Mouse (Mus musculus) forebrain, embryonic 11.5 days (tissue): ENCODE results near the gene Ltbr. TPM values are rescaled to one million over a fixed set of nuclear protein-coding genes. Genes with fewer than 3 reads are reported as not detected.
A peak's percentile ranks its signal among the peaks of the same experiment; 100 is the strongest.

Experiments used
- ATAC-seq: fragments of 200-750 bp; cut with Nextera tagmentation; replicated peaks from 2 replicates; pipeline ENCODE4 v1.8.0; 2017; ENCODE audit warnings: moderate TSS enrichment; ENCODE audit not compliant: low FRiP score
- DNase-seq: peaks from one replicate; pipeline ENCODE4 v3.0.0-alpha.2; 2017; ENCODE audit warnings: low spot score
- H3K27ac ChIP-seq: fragments of 300-500 bp; sonication (generic); 2 replicates; pipeline ENCODE4 v1.5.1; 2014; ENCODE audit warnings: low read depth, low read length
- H3K27me3 ChIP-seq: fragments of 300-500 bp; sonication (generic); 2 replicates; pipeline ENCODE4 v1.6.1; 2014; ENCODE audit warnings: mild to moderate bottlenecking, low read length, mixed read lengths; ENCODE audit not compliant: control insufficient read depth, insufficient read depth
- H3K36me3 ChIP-seq: fragments of 300-500 bp; sonication (generic); 2 replicates; pipeline ENCODE4 v1.6.1; 2014; ENCODE audit warnings: mild to moderate bottlenecking, low read length, moderate library complexity, mixed read lengths; ENCODE audit not compliant: control insufficient read depth, insufficient read depth
- H3K4me1 ChIP-seq: fragments of 300-500 bp; sonication (generic); replicated peaks from 2 replicates; pipeline ENCODE4 v1.6.1; 2014; ENCODE audit warnings: low read length, mixed read lengths; ENCODE audit not compliant: control insufficient read depth, insufficient read depth
- H3K4me2 ChIP-seq: fragments of 300-500 bp; sonication (generic); 2 replicates; pipeline ENCODE4 v1.6.1; 2014; ENCODE audit warnings: low read depth, mild to moderate bottlenecking, low read length, moderate library complexity, mixed read lengths; ENCODE audit not compliant: severe bottlenecking
- H3K4me3 ChIP-seq: fragments of 300-500 bp; sonication (generic); 2 replicates; pipeline ENCODE4 v1.5.1; 2014; ENCODE audit warnings: low read depth, low read length
- H3K9ac ChIP-seq: fragments of 300-500 bp; sonication (generic); 2 replicates; pipeline ENCODE4 v1.6.1; 2014; ENCODE audit warnings: low read length
- H3K9me3 ChIP-seq: fragments of 300-500 bp; sonication (generic); 2 replicates; pipeline ENCODE4 v1.6.1; 2016; ENCODE audit warnings: low read length, mixed read lengths; ENCODE audit not compliant: control insufficient read depth
- WGBS: fragments of 180-500 bp; shearing (Covaris S2); extraction: QIAGEN DNeasy Blood & Tissue Kit; methylation state at CpG from one replicate; pipeline ENCODE4 v1.1.7; 2014; 5-methylcytosine and 5-hydroxymethylcytosine counted together
- polyA plus RNA-seq: library from polyadenylated mRNA; unstranded; fragments of >200 nt; fragmentation: Nextera tagmentation; extraction: Ambion mirVana; gene quantifications from 2 replicates; pipeline ENCODE4 v1.2.1, GENCODE M21; 2014

Ltbr gene
- polyA plus RNA-seq, 1 experiment from 2014 or later: 16.6 TPM

GRCm38 (mm10) chr6:125338791-125339660 is 25.3 kb upstream of the Ltbr start:
- Histone ChIP-seq H3K4me3 (no peak overlapping the region), H3K9me3 (no peaks in the 10 kb centered on the region), H3K27ac (no peak overlapping the region), H3K9ac (no peak overlapping the region), H3K4me1 (no peaks in the 10 kb centered on the region; the same call in 1 of the 2 replicates), H3K36me3 (no peaks in the 10 kb centered on the region), H3K27me3 (no peaks in the 10 kb centered on the region), H3K4me2 (no peak overlapping the region)
- DNase-seq (no peak), ATAC-seq (no peak)
- 79% methylated on average over 9 of the region's 9 CpGs for WGBS

- no peak overlapping the region for H3K9ac ChIP-seq
- 51% methylated on average over 2 of the region's 2 CpGs for WGBS
- no peak for ATAC-seq
- no peaks in the 10 kb centered on the region for H3K36me3 ChIP-seq
- H3K4me2 ChIP-seq: no peak overlapping the region
- H3K4me1 ChIP-seq: no peaks in the 10 kb centered on the region
- no peak for DNase-seq
- no peak overlapping the region for H3K27ac ChIP-seq
- no peaks in the 10 kb centered on the region for H3K27me3 ChIP-seq
- no peak overlapping the region for H3K4me3 ChIP-seq
- no peaks in the 10 kb centered on the region for H3K9me3 ChIP-seq
Measured at GRCm38 (mm10) chr6:125334356-125334755, 20.7 kb upstream of the Ltbr start.

GRCm38 (mm10) chr6:125333112-125333899 is 19.6 kb upstream of the Ltbr start:
- H3K4me2 ChIP-seq: no peak overlapping the region
- H3K9ac ChIP-seq: no peak overlapping the region
- H3K27me3 ChIP-seq: no peaks in the 10 kb centered on the region
- ATAC-seq (no peak), DNase-seq (peak; percentile 35)
- H3K27ac ChIP-seq: no peak overlapping the region
- WGBS: 73% methylated on average over 14 of the region's 14 CpGs
- no peaks in the 10 kb centered on the region for H3K9me3 ChIP-seq
- H3K4me3 ChIP-seq: no peak overlapping the region
- H3K4me1 ChIP-seq: no peaks in the 10 kb centered on the region
- H3K36me3 ChIP-seq: no peaks in the 10 kb centered on the region

- Histone ChIP-seq H3K9ac (peak overlapping the region; percentile 62), H3K4me1 (no peaks in the 10 kb centered on the region), H3K4me3 (peak overlapping the region; percentile 44), H3K4me2 (peak overlapping the region; percentile 73), H3K27ac (no peak overlapping the region), H3K27me3 (no peaks in the 10 kb centered on the region), H3K9me3 (no peaks in the 10 kb centered on the region), H3K36me3 (no peaks in the 10 kb centered on the region)
- under 1% methylated on average over 39 of the region's 39 CpGs for WGBS
- ATAC-seq (peak; percentile 92), DNase-seq (peak; percentile 89)
Measured at GRCm38 (mm10) chr6:125330626-125331326, 17.1 kb upstream of the Ltbr start.

- H3K4me2 ChIP-seq: no peak overlapping the region
Measured at GRCm38 (mm10) chr6:125328243-125328642, 14.6 kb upstream of the Ltbr start.

GRCm38 (mm10) chr6:125325337-125325736 is 11.7 kb upstream of the Ltbr start:
- WGBS: 73% methylated on average over 6 of the region's 6 CpGs
- ATAC-seq: no peak
- no peak overlapping the region for H3K4me2 ChIP-seq
- H3K9ac ChIP-seq: no peak overlapping the region
- H3K4me3 ChIP-seq: no peak overlapping the region
- H3K9me3 ChIP-seq: no peaks in the 10 kb centered on the region
- no peaks in the 10 kb centered on the region for H3K36me3 ChIP-seq
- peaks cover 10% of the 10 kb centered on the region for H3K27me3 ChIP-seq
- 0 out of 2 replicates have a peak, but pooled peaks cover 2% of the 10 kb centered on the region for H3K4me1 ChIP-seq
- no peak overlapping the region for H3K27ac ChIP-seq
- DNase-seq: no peak

More at GRCm38 (mm10) chr6:125328243-125328642, 14.6 kb upstream of the Ltbr start:
- Histone ChIP-seq H3K27ac (no peak overlapping the region), H3K4me3 (no peak overlapping the region), H3K9ac (no peak overlapping the region), H3K27me3 (no peaks in the 10 kb centered on the region), H3K36me3 (no peaks in the 10 kb centered on the region), H3K4me1 (no peaks in the 10 kb centered on the region), H3K9me3 (no peaks in the 10 kb centered on the region)
- 72% methylated on average over 5 of the region's 5 CpGs for WGBS
- DNase-seq: no peak
- ATAC-seq: no peak

- Histone ChIP-seq H3K27ac (no peak overlapping the region), H3K36me3 (no peaks in the 10 kb centered on the region), H3K27me3 (peaks cover 15% of the 10 kb centered on the region), H3K4me1 (0 out of 2 replicates have a peak, but pooled peaks cover 2% of the 10 kb centered on the region), H3K4me3 (no peak overlapping the region), H3K4me2 (no peak overlapping the region), H3K9ac (no peak overlapping the region), H3K9me3 (no peaks in the 10 kb centered on the region)
- no peak for DNase-seq
- 63% methylated on average over 6 of the region's 6 CpGs for WGBS
- ATAC-seq: no peak
Measured at GRCm38 (mm10) chr6:125323547-125323946, 9.9 kb upstream of the Ltbr start.

- DNase-seq (no peak), ATAC-seq (no peak)
- H3K36me3 ChIP-seq: no peaks in the 10 kb centered on the region
- 64% methylated on average over 13 of the region's 13 CpGs for WGBS
- H3K9ac ChIP-seq: no peak overlapping the region
- H3K27ac ChIP-seq: no peak overlapping the region
- H3K4me2 ChIP-seq: no peak overlapping the region
- H3K9me3 ChIP-seq: no peaks in the 10 kb centered on the region
- H3K27me3 ChIP-seq: peaks cover 15% of the 10 kb centered on the region
- 0 out of 2 replicates have a peak, but pooled peaks cover 2% of the 10 kb centered on the region for H3K4me1 ChIP-seq
- no peak overlapping the region for H3K4me3 ChIP-seq
Measured at GRCm38 (mm10) chr6:125322794-125323193, 9.1 kb upstream of the Ltbr start.
